Mouse (Mus musculus) embryonic facial prominence, embryonic 13.5 days (tissue): ENCODE data around the gene Rrm1. TPM values are rescaled to one million over a fixed set of nuclear protein-coding genes. Genes with fewer than 3 reads are reported as not detected.
A peak's percentile ranks its signal among the peaks of the same experiment; 100 is the strongest.

Experiments
- ATAC-seq: fragments of 200-750 bp; cut with Nextera tagmentation; 2 replicates; pipeline ENCODE4 v1.8.0; 2017; ENCODE audit warnings: low read depth; ENCODE audit not compliant: insufficient number of reproducible peaks, insufficient read depth, low FRiP score, low TSS enrichment
- H3K27ac ChIP-seq: fragments of 300-500 bp; sonication (generic); 2 replicates; pipeline ENCODE4 v1.5.1; 2015; ENCODE audit warnings: moderate library complexity, mild to moderate bottlenecking, inconsistent platforms
- H3K27me3 ChIP-seq: fragments of 300-500 bp; sonication (generic); 2 replicates; pipeline ENCODE4 v1.6.1; 2015; ENCODE audit warnings: mild to moderate bottlenecking, inconsistent platforms
- H3K36me3 ChIP-seq: fragments of 300-500 bp; sonication (generic); 2 replicates; pipeline ENCODE4 v1.6.1; 2015; ENCODE audit warnings: mild to moderate bottlenecking, inconsistent platforms
- H3K4me1 ChIP-seq: fragments of 300-500 bp; sonication (generic); 2 replicates; pipeline ENCODE4 v1.6.1; 2015; ENCODE audit warnings: inconsistent platforms
- H3K4me2 ChIP-seq: fragments of 300-500 bp; sonication (generic); 2 replicates; pipeline ENCODE4 v1.6.1; 2015; ENCODE audit warnings: moderate library complexity, mild to moderate bottlenecking, inconsistent platforms
- H3K4me3 ChIP-seq: fragments of 300-500 bp; sonication (generic); 2 replicates; pipeline ENCODE4 v1.5.1; 2015; ENCODE audit warnings: mild to moderate bottlenecking, inconsistent platforms
- H3K9ac ChIP-seq: fragments of 300-500 bp; sonication (generic); 2 replicates; pipeline ENCODE4 v1.6.1; 2015; ENCODE audit warnings: mild to moderate bottlenecking, inconsistent platforms
- H3K9me3 ChIP-seq: fragments of 300-500 bp; sonication (generic); 2 replicates; pipeline ENCODE4 v1.6.1; 2016; ENCODE audit warnings: inconsistent platforms
- WGBS: fragments of 180-500 bp; shearing (Covaris S2); methylation state at CpG from one replicate; pipeline ENCODE4 v1.1.7; 2015; ENCODE audit warnings: mixed read lengths; 5-methylcytosine and 5-hydroxymethylcytosine counted together
- polyA plus RNA-seq: library from polyadenylated mRNA; unstranded; fragments of >200 nt; fragmentation: Nextera tagmentation; extraction: Ambion mirVana; gene quantifications from 2 replicates; pipeline ENCODE4 v1.2.1, GENCODE M21; 2015

Rrm1 gene
- polyA plus RNA-seq, 1 experiment from 2014 or later: 154 TPM

GRCm38 (mm10) chr7:102506848-102507247 lies 65.4 kb downstream of the Rrm1 start:
- ATAC-seq: peak; percentile 30; the same call in 1 of the 2 replicates
- Histone ChIP-seq H3K4me1 (no peaks in the 10 kb centered on the region), H3K27ac (no peak overlapping the region), H3K4me3 (no peak overlapping the region), H3K27me3 (peaks cover under 1% of the 10 kb centered on the region; the same call in 1 of the 2 replicates), H3K9me3 (no peaks in the 10 kb centered on the region), H3K4me2 (no peak overlapping the region), H3K36me3 (no peaks in the 10 kb centered on the region), H3K9ac (no peak overlapping the region)
- WGBS: 44% methylated on average over 3 of the region's 3 CpGs

DNA sequence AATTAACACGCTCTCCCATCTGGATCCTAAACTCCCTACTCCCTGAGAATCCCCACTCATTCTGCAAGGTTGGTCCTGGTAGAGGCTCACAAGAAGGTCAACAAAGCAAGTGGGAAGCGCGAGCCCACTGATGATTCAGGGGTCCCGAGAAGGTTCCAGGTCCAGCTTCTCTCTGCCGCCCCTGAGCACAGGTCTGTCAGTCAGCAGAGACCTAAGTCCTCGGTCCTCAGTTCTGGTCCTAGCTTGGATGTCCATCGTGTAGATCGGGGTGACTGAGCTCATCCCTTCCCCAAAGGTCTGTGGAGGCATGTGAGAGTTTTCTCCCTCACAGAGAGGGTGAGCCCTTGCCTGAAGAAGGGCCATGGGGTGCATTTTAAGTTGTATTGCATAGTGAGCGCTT lies 66.6 kb downstream of the Rrm1 start:
- WGBS: 85% methylated on average over 9 of the region's 9 CpGs
- peaks cover 11% of the 10 kb centered on the region for H3K27me3 ChIP-seq

GRCm38 (mm10) chr7:102508666-102509065 lies 67.2 kb downstream of the Rrm1 start:
- H3K9ac ChIP-seq: no peak overlapping the region
- H3K4me3 ChIP-seq: no peak overlapping the region
- WGBS: 84% methylated on average over 6 of the region's 6 CpGs
- no peak for ATAC-seq
- H3K9me3 ChIP-seq: no peaks in the 10 kb centered on the region
- H3K27me3 ChIP-seq: peaks cover 13% of the 10 kb centered on the region
- no peaks in the 10 kb centered on the region for H3K36me3 ChIP-seq
- H3K4me2 ChIP-seq: no peak overlapping the region
- H3K27ac ChIP-seq: no peak overlapping the region
- H3K4me1 ChIP-seq: no peaks in the 10 kb centered on the region

More for the DNA sequence above, 66.6 kb downstream of the Rrm1 start:
- Histone ChIP-seq H3K4me1 (no peaks in the 10 kb centered on the region), H3K36me3 (no peaks in the 10 kb centered on the region), H3K9me3 (no peaks in the 10 kb centered on the region), H3K4me2 (no peak overlapping the region), H3K9ac (no peak overlapping the region), H3K4me3 (no peak overlapping the region), H3K27ac (no peak overlapping the region)
- no peak for ATAC-seq

DNA sequence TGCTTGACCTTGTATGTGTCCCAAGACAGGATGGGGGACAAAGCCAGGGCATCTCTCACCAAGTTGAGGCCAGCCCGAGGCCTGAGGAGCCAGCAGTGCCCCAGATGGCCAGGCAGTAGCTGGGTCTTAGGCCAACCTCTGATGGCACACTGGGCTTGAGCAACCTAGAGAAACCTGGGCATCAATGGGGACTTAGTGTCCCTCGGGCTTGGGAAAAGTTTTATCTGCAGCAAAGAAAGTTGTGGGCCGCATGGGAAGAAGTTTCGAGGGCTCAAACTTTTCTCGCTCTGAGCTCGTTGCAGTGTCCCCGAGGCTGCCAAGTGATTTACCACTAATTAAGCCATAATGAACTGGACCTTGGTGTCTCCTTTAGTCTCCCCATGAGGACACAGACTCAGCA lies 68.2 kb downstream of the Rrm1 start:
- 74% methylated on average over 7 of the region's 7 CpGs for WGBS
- Histone ChIP-seq H3K9me3 (no peaks in the 10 kb centered on the region), H3K27me3 (peaks cover 24% of the 10 kb centered on the region), H3K9ac (no peak overlapping the region), H3K27ac (no peak overlapping the region), H3K4me2 (no peak overlapping the region), H3K36me3 (no peaks in the 10 kb centered on the region), H3K4me1 (no peaks in the 10 kb centered on the region), H3K4me3 (no peak overlapping the region)
- no peak for ATAC-seq

DNA sequence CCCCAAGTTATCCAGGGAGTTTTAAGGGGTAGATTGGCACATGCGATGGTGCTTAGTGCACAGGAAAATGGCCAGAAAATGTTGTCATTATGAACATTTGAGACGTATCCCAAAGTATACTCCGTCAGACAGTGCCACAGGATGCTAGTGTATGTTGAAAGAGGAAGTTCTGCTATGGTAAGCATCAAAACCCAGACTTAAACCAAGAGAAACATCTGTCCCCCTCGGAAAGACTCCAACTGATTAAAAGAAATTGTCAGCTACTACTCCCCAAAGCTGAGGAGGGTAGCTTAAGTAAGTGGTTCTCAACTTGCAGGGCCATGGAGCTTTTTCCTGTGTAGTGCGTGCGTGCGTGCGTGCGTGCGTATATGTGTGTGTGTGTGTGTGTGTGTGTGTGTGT lies 70.4 kb downstream of the Rrm1 start:
- Histone ChIP-seq H3K4me2 (no peak overlapping the region), H3K4me3 (no peak overlapping the region), H3K9me3 (no peaks in the 10 kb centered on the region), H3K4me1 (peaks cover 9% of the 10 kb centered on the region), H3K27me3 (peaks cover 32% of the 10 kb centered on the region), H3K36me3 (no peaks in the 10 kb centered on the region), H3K9ac (no peak overlapping the region), H3K27ac (no peak overlapping the region)
- ATAC-seq: no peak
- WGBS: 88% methylated on average over 10 of the region's 10 CpGs

DNA sequence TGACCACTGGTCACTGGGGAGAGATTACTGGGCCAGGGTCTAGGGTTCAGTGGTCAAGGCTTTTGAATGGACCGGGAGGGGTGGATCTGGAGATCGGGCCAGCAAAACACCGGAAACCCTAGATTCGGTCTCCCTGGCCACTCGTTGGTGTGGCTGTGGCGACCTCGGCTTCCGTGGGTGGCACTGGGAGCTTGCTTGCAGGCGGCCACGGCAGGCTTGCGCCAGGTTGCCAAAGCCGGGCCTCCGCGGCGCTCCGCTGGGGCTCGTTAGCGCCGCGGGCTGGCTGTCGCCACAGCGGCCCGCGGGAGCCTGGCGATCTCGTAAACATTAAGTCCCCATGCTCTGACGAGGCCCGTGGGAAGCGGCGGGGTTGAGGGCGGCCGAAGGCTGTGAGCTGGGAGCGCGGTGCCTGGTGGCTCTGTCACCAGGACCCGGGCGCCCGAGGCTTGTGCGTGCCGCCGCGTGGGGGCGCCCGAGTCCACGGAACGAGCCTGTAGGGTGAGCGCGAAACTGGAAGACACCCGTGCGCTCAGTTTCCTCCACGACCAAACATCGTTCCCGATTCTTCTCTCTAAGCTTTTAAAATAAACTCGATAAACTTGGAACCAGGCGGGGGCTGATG lies 71.4 kb downstream of the Rrm1 start:
- Histone ChIP-seq H3K36me3 (no peaks in the 10 kb centered on the region), H3K4me3 (peak overlapping the region; percentile 48), H3K4me2 (peak overlapping the region; percentile 88), H3K9ac (peak overlapping the region; percentile 74), H3K27ac (no peak overlapping the region), H3K27me3 (peaks cover 32% of the 10 kb centered on the region), H3K4me1 (peaks cover 10% of the 10 kb centered on the region), H3K9me3 (no peaks in the 10 kb centered on the region)
- under 1% methylated on average over 54 of the region's 54 CpGs for WGBS
- peak; percentile 76 for ATAC-seq

- H3K4me3 ChIP-seq: no peak overlapping the region
- no peaks in the 10 kb centered on the region for H3K36me3 ChIP-seq
- H3K9ac ChIP-seq: no peak overlapping the region
- no peak overlapping the region for H3K4me2 ChIP-seq
- no peak for ATAC-seq
- no peak overlapping the region for H3K27ac ChIP-seq
- H3K4me1 ChIP-seq: peaks cover 10% of the 10 kb centered on the region
- peaks cover 32% of the 10 kb centered on the region for H3K27me3 ChIP-seq
- WGBS: 71% methylated on average over 4 of the region's 4 CpGs
- no peaks in the 10 kb centered on the region for H3K9me3 ChIP-seq
Observed at GRCm38 (mm10) chr7:102514144-102514543, 72.6 kb downstream of the Rrm1 start.

DNA sequence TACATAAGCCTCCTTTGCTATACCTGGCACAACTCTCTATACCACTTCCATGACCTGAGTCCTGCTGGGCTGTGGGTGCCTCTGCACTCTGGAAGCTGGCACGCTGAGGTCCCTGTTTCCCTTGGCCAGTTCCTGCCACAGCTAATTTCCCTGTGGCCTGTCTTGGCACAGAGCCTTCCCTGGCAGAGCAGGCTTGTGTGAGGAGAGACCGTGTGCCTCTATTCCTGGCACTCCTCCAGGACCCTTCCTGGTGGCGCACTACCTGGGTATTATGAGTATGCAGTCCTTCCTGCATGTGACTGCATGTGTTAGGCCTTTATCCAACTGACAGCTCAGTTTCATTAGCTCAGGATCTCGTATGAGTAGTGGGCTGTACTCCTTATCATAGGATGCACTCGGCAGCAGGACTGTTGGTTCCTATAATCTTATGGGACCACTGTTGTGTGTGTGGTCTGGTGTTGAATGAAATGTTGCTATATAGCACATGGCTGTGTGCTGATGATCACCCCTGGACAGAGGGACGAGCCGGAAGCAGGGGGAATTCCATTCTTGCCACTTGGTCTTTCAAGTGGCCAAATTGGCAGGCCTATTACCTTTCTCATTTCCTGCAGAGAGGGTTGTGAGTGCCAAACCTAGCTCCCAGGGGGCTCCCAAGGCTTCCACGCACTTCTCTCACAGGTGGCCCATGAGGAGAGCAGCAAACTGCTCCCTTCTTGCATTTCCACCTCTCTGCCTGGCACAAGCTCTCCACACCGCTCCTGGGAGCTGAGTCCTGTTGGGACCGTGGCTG lies 75.0 kb downstream of the Rrm1 start:
- Histone ChIP-seq H3K27me3 (peaks cover 32% of the 10 kb centered on the region), H3K4me2 (no peak overlapping the region), H3K9me3 (no peaks in the 10 kb centered on the region), H3K27ac (no peak overlapping the region), H3K4me3 (no peak overlapping the region), H3K4me1 (peaks cover 10% of the 10 kb centered on the region), H3K9ac (no peak overlapping the region), H3K36me3 (no peaks in the 10 kb centered on the region)
- no peak for ATAC-seq
- WGBS: 56% methylated on average over 10 of the region's 10 CpGs

DNA sequence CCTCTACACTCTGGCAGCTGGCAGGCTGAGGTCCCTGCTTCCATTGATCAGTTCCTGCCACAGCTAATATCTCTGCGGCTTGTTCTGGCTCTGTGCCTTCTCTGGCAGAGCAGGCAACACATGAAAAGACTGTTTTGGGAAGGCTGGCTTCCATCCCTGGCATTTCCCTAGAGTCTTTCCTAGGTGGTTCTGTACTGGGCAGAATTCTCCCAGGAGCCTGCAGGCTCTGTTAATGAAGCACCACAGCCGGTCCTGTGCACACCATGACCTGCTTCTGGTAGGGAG lies 75.5 kb downstream of the Rrm1 start:
- no peak for ATAC-seq
- no peak overlapping the region for H3K4me3 ChIP-seq
- peaks cover 10% of the 10 kb centered on the region for H3K4me1 ChIP-seq
- H3K27ac ChIP-seq: no peak overlapping the region
- no peak overlapping the region for H3K4me2 ChIP-seq
- 77% methylated on average over 2 of the region's 2 CpGs for WGBS
- H3K9me3 ChIP-seq: no peaks in the 10 kb centered on the region
- H3K9ac ChIP-seq: no peak overlapping the region
- H3K36me3 ChIP-seq: no peaks in the 10 kb centered on the region
- H3K27me3 ChIP-seq: peaks cover 30% of the 10 kb centered on the region

Other genes with a start within 250 kb of the Rrm1 start
- 37.1 and 38.7 TPM in 2 replicates for gene Nup98, start 231.5 kb upstream of the Rrm1 start, polyA plus RNA-seq
- 93.5 and 98.9 TPM in 2 replicates for gene Pgap2, start 231.5 kb upstream of the Rrm1 start, polyA plus RNA-seq
- gene Rhog, start 185.6 kb upstream of the Rrm1 start, polyA plus RNA-seq: 59.5 and 60.7 TPM in 2 replicates
- gene Stim1, start 173.9 kb upstream of the Rrm1 start, polyA plus RNA-seq: 27.7 and 30.1 TPM in 2 replicates
- gene Olfr543, start 40.0 kb downstream of the Rrm1 start, polyA plus RNA-seq: 0.32 and 0.36 TPM in 2 replicates
- 0.10 and 0.20 TPM in 2 replicates for gene Olfr544, start 46.6 kb downstream of the Rrm1 start, polyA plus RNA-seq
- 0.18 TPM in 1 of 2 replicates, not detected in the other for gene Olfr545, start 57.9 kb downstream of the Rrm1 start, polyA plus RNA-seq
- not detected in 2 replicates for gene Olfr547, start 93.1 kb downstream of the Rrm1 start, polyA plus RNA-seq
- gene Olfr548-ps1, start 99.2 kb downstream of the Rrm1 start, polyA plus RNA-seq: not detected in 2 replicates
- not detected in 2 replicates for gene Olfr549, start 108.2 kb downstream of the Rrm1 start, polyA plus RNA-seq
- gene Trim21, start 123.8 kb downstream of the Rrm1 start, polyA plus RNA-seq: 0.56 and 0.67 TPM in 2 replicates
- gene Olfr550, start 129.7 kb downstream of the Rrm1 start, polyA plus RNA-seq: 0.51 TPM in 1 of 2 replicates, not detected in the other
- not detected in 2 replicates for gene Olfr551, start 150.2 kb downstream of the Rrm1 start, polyA plus RNA-seq
- gene Olfr552, start 156.1 kb downstream of the Rrm1 start, polyA plus RNA-seq: not detected in 2 replicates
- not detected in 2 replicates for gene Olfr553, start 176.5 kb downstream of the Rrm1 start, polyA plus RNA-seq
- gene Olfr554, start 196.7 kb downstream of the Rrm1 start, polyA plus RNA-seq: not detected in 2 replicates
- not detected in 2 replicates for gene Olfr555, start 217.1 kb downstream of the Rrm1 start, polyA plus RNA-seq
- not detected in 2 replicates for gene Olfr556, start 223.2 kb downstream of the Rrm1 start, polyA plus RNA-seq
- 16.6 and 18.6 TPM in 2 replicates for gene Trim68, start 245.6 kb downstream of the Rrm1 start, polyA plus RNA-seq